Mouse (Mus musculus): ENCODE data around the gene Kcnj2.

DNA sequence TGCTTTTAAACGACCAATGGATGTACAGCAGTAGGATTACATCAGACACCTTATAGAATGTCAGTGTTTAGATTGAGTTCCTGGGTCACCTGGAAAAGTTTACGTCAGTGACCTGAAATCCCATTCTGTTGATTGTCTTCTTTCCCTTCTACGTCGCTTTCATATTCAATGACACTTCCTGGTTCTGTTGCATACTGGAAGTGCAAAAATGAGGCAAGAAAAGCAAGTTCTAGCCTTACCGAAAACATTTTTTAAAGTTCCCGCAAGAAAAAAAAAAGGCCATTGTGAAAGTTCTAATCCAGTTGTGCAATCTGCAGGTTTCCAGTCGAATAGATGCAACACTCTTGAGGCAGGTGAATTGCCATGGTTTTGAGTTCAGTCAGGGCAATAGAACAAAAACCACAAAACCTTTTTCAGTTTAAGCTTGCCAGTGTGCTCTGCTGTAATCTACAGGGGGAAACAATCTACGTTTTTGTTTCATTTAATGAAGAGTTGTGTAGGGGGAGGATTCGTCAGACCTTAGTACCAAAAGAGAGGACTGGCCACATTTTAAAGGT lies 35.7 kb downstream of the Kcnj2 start:
- TF ChIP-seq CTCF (IDR thresholded peaks at IDR 0.05; ENCODE audit: control insufficient read depth, insufficient read depth, insufficient replicate concordance, low read depth, low read length): no peak
- TF ChIP-seq POLR2A (IDR thresholded peaks at IDR 0.05; ENCODE audit: control insufficient read depth, low read depth, low read length): no peak

Measured in testis, adult 2 months (tissue).